Comparison of ENCODE assay signal across 19 mouse cellular contexts in genomic region chr6:47472444-47472843, GRCm38 (mm10). TPM values are rescaled to one million over a fixed set of nuclear protein-coding genes. Genes with fewer than 3 reads are reported as not detected.
DNase-seq lines count a peak whose midpoint lies in the region; TF ChIP-seq lines count a peak whose summit lies in the region.
"Had no signal": no experiment of that assay in that cellular context is flagged by ENCODE, and none has a peak within 500 bp of the region (broad histone marks: within the 10 kb centered on the region; RNA-seq: fewer than 3 reads in every experiment).

No protein-coding gene starts in this region.

- TF ChIP-seq CTCF in gastrocnemius, adult 2 months (IDR thresholded peaks at IDR 0.05) = no peak

- H3K27ac ChIP-seq in gastrocnemius, adult 2 months = no peak overlapping the region
- H3K27ac ChIP-seq in hindbrain, embryonic 10.5 days = no peak overlapping the region
- H3K27ac ChIP-seq: embryonic facial prominence, embryonic 15.5 days; hindbrain, embryonic 14.5 days; macrophage had no signal

- DNase-seq in adrenal gland, adult 2 months = peak; percentile 24
- no peak for DNase-seq in adrenal gland, adult 18-20 months (ENCODE audit: low spot score in 2 of 2)
- peak; percentile 19 for DNase-seq in gastrocnemius, adult 2 months
- DNase-seq in gastrocnemius, postnatal 10 days = no peak
- peak; percentile 35 to 50 for DNase-seq in kidney, postnatal 36 days
- no peak for DNase-seq in kidney, postnatal 4 days
- peak; percentile 23 for DNase-seq in brain, adult 2 months (ENCODE audit: low read depth, low spot score)
- DNase-seq in hindbrain, embryonic 10.5 days (ENCODE audit: low spot score) = no peak
- DNase-seq: cerebellum, adult 9-10 months; forebrain, postnatal 0 days; liver; lung, adult 18-20 months; retina, postnatal 1 day; right cerebral cortex, postnatal 4 days; thymus, adult 2 months had no signal

- peaks cover 25% of the 10 kb centered on the region for H3K9me3 ChIP-seq in hindbrain, embryonic 10.5 days
- H3K9me3 ChIP-seq: embryonic facial prominence, embryonic 15.5 days had no signal

- no peaks in the 10 kb centered on the region for H3K4me1 ChIP-seq in hindbrain, embryonic 10.5 days (replicated peaks)

- intact Hi-C loops in gastrocnemius, adult 2 months (cut with DNase I) = no loop called here

- no peak overlapping the region for H3K4me3 ChIP-seq in gastrocnemius, adult 2 months
- H3K4me3 ChIP-seq in hindbrain, embryonic 10.5 days = no peak overlapping the region
- H3K4me3 ChIP-seq: embryonic facial prominence, embryonic 15.5 days had no signal

- no peaks in the 10 kb centered on the region for H3K27me3 ChIP-seq in hindbrain, embryonic 10.5 days (ENCODE audit: insufficient read depth, poor library complexity, severe bottlenecking)
- H3K27me3 ChIP-seq: CH12.LX; embryonic facial prominence, embryonic 15.5 days had no signal

- peaks cover 55% of the 10 kb centered on the region for H3K36me3 ChIP-seq in hindbrain, embryonic 10.5 days

RNA-seq across cellular contexts. Expression of gene Cul1, which starts 19.2 kb away (rescaled TPM):
- total RNA-seq in adrenal gland, adult 2 months (2021) = 100 to 1,000 TPM in 1 of 2 experiments, 10 to 100 TPM in 1; 89.9 to 107 TPM
- 7.4 and 9.2 TPM in 2 replicates for polyA plus RNA-seq in adrenal gland, adult 2 months (2012; rRNA removed)
- 100 to 1,000 TPM; 102 TPM for total RNA-seq in adrenal gland, adult 18-20 months (2021)
- 10 to 100 TPM; 70.4 to 70.9 TPM for total RNA-seq in gastrocnemius, adult 2 months (2021)
- 10 to 100 TPM; 71.1 to 79.6 TPM for total RNA-seq in gastrocnemius, postnatal 10 days (2021)
- polyA plus RNA-seq in hindbrain, embryonic 10.5 days (2016; fragmentation: Nextera tagmentation; extraction: Ambion mirVana) = 136 and 196 TPM in 2 replicates

Comparison
In these comparisons a context has a peak if more than half of its experiments do, and no peak if none do; other contexts are left out.
1. DNase-seq: peak in adrenal gland, adult 2 months (single experiment), gastrocnemius, adult 2 months (single experiment), kidney, postnatal 36 days (2 of 2) and brain, adult 2 months (single experiment); none in adrenal gland, adult 18-20 months (0 of 2), gastrocnemius, postnatal 10 days (single experiment), kidney, postnatal 4 days (0 of 2) and hindbrain, embryonic 10.5 days (single experiment).